Mouse (Mus musculus) limb, embryonic 14.5 days (tissue): ENCODE data around the gene N4bp1. TPM values are rescaled to one million over a fixed set of nuclear protein-coding genes. Genes with fewer than 3 reads are reported as not detected.

Experiments
- ATAC-seq: fragments of 200-750 bp; cut with Nextera tagmentation; 2 replicates; pipeline ENCODE4 v1.8.0; 2017; ENCODE audit warnings: low read depth, moderate number of reproducible peaks, moderate TSS enrichment; ENCODE audit not compliant: low FRiP score
- DNase-seq: peaks from one replicate; pipeline ENCODE4 v3.0.0-alpha.2; 2015; ENCODE audit warnings: low spot score
- H3K27ac ChIP-seq: fragments of 300-500 bp; sonication (generic); replicated peaks from 2 replicates; pipeline ENCODE4 v1.5.1; 2014; ENCODE audit warnings: low read depth, mild to moderate bottlenecking, low read length, moderate library complexity, mixed read lengths
- H3K27me3 ChIP-seq: fragments of 300-500 bp; sonication (generic); 2 replicates; pipeline ENCODE4 v1.6.1; 2014; ENCODE audit warnings: low read length, mixed read lengths; ENCODE audit not compliant: control insufficient read depth, insufficient read depth
- H3K36me3 ChIP-seq: fragments of 300-500 bp; sonication (generic); 2 replicates; pipeline ENCODE4 v1.6.1; 2014; ENCODE audit warnings: mild to moderate bottlenecking, low read length, moderate library complexity, mixed read lengths; ENCODE audit not compliant: control insufficient read depth, insufficient read depth
- H3K4me1 ChIP-seq: fragments of 300-500 bp; sonication (generic); 2 replicates; pipeline ENCODE4 v1.6.1; 2014; ENCODE audit warnings: antibody characterized with exemption, low read length, mixed read lengths; ENCODE audit not compliant: control insufficient read depth, insufficient read depth
- H3K4me2 ChIP-seq: fragments of 300-500 bp; sonication (generic); replicated peaks from 2 replicates; pipeline ENCODE4 v1.6.1; 2014; ENCODE audit warnings: low read depth, mild to moderate bottlenecking, low read length, moderate library complexity; ENCODE audit not compliant: severe bottlenecking
- H3K4me3 ChIP-seq: fragments of 300-500 bp; sonication (generic); replicated peaks from 2 replicates; pipeline ENCODE4 v1.5.1; 2014; ENCODE audit warnings: low read length
- H3K9ac ChIP-seq: fragments of 300-500 bp; sonication (generic); 2 replicates; pipeline ENCODE4 v1.6.1; 2014; ENCODE audit warnings: mild to moderate bottlenecking, low read depth, low read length, moderate library complexity; ENCODE audit not compliant: severe bottlenecking
- H3K9me3 ChIP-seq: fragments of 300-500 bp; sonication (generic); 2 replicates; pipeline ENCODE4 v1.6.1; 2016; ENCODE audit warnings: low read length; ENCODE audit not compliant: control insufficient read depth
- POLR2A ChIP-seq: fragments of 200-500 bp; IDR thresholded peaks from 2 replicates; pipeline ENCODE4 v1.8.0; 2012; ENCODE audit warnings: inconsistent platforms, mild to moderate bottlenecking, moderate library complexity, borderline replicate concordance; ENCODE audit not compliant: insufficient read depth, insufficient read length; ENCODE audit errors: extremely low read depth
- WGBS: fragments of 180-500 bp; shearing (Covaris S2); extraction: QIAGEN DNeasy Blood & Tissue Kit; methylation state at CpG from one replicate; pipeline ENCODE4 v1.1.7; 2014; 5-methylcytosine and 5-hydroxymethylcytosine counted together
- polyA plus RNA-seq, 2 experiments: library from polyadenylated mRNA; depleted of rRNA in 1 of 2; stranded (reverse) in 1 of 2; unstranded in 1 of 2; fragments of >200 nt; fragmentation: Nextera tagmentation in 1 of 2; extraction: Ambion mirVana in 1 of 2; gene quantifications; 2 replicates each; pipeline versions ENCODE4 v1.2.1 to v1.2.3; 2012 to 2014

The N4bp1 gene
- polyA plus RNA-seq, 2 experiments = 11.8 to 20.3 TPM

DNA sequence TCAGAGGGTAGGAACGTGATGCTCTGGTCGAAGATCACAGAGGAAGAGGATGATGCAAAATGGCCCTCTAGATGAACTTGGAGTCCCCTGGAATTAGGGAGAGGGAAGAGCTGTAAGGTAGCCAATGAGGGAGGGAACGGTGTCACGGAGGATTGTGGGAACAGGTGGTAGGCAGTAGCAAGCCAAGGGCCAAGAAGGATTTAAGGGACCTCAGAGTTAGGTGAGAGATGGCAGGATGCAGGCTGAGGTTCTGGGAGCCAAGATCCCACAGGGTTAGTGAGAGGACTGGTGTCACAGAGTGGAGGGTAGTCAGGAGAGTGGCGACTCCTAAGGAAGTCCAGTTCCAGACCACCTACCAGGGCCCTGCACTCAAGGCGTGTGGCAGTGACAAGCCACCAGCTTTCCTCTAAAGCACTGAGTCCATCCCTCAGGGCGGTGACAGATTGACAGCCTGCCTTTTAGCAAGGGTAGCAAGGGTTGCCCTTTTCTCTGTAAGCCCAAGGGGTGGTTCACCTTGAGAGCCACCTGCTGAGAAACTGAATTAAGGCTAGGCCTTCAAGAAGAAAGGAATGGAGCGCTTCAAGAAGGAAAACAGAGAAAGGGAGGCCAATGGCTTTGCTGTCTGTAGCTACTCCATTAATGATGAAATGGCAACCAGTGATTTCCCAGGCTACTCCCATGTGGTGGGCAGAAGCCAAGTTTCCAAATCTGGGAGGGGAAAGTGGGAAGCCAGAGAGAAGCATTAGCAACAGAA is 43.3 kb downstream of the N4bp1 start:
- Histone ChIP-seq H3K9me3 (no peaks in the 10 kb centered on the region), H3K4me2 (no peak overlapping the region), H3K4me3 (no peak overlapping the region), H3K4me1 (no peaks in the 10 kb centered on the region), H3K27me3 (no peaks in the 10 kb centered on the region), H3K36me3 (peaks cover 65% of the 10 kb centered on the region), H3K27ac (no peak overlapping the region), H3K9ac (no peak overlapping the region)
- no peak for TF ChIP-seq POLR2A
- ATAC-seq = no peak
- 88% methylated on average over 8 of the region's 8 CpGs for WGBS
- no peak for DNase-seq

DNA sequence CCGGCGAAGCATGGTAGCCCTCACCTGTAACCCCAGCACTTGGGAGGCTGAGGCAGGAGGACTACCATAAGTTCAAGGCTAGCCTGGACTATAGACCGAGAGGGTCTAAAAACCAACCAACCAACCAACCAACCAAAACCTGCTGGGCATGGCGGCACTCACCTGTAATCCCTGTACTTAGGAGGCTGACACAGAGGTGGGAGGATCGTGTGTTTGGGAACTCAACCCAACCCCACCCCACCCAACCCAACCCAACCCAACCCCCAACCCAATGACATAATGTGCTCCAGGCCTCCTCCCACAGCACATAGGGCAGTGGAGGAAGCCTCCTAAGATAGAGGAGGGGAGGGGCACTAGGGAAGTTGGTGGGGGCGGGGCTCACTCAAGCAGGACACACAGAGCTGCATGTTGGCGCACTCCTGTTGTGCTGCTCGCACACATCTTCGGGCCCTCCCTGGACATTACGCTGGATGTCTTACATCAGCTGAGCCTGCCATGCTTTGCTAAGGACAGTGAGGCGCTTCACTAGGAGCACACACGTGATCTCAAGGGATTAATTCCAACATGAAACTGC is 44.9 kb downstream of the N4bp1 start:
- Histone ChIP-seq H3K9me3 (no peaks in the 10 kb centered on the region), H3K4me3 (no peak overlapping the region), H3K4me2 (no peak overlapping the region), H3K9ac (no peak overlapping the region), H3K36me3 (peaks cover 52% of the 10 kb centered on the region), H3K4me1 (no peaks in the 10 kb centered on the region), H3K27ac (no peak overlapping the region), H3K27me3 (no peaks in the 10 kb centered on the region)
- DNase-seq = no peak
- 95% methylated on average over 12 of the region's 12 CpGs for WGBS
- no peak for ATAC-seq
- TF ChIP-seq POLR2A = no peak

DNA sequence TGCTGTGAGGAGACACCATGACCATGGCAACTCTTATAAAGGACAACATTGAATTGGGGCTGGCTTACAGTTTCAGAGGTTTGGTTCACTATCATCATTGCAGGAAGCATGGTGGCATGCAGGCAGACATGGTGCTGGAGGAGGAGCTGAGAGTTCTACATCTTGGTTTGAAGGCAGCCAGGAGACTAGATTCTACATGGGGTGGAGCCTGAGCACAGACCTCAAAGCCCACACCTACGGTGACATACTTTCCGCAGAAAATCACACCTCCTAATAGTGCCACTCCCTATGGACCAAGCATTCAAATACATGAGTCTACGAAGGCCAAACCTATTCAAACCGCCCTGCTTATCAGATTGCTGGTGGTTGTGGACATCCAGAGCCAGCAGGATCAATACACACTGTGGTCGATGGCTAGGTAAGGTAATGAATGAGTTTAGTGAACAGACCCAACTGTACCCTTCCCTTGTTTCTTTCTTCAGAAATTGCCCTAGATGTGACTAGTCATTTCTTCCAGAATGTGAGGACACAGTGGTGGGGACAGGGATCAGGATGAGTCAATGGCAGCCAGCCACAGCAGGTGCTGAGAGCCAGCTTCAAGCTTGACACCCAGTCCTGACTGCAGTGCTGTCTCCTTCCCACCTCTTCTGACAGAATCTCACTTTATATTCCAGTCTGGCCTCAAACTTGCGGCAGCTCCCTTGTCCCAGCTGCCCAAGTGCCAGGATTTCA is 46.2 kb downstream of the N4bp1 start:
- Histone ChIP-seq H3K4me3 (no peak overlapping the region), H3K4me2 (no peak overlapping the region), H3K36me3 (peaks cover 41% of the 10 kb centered on the region), H3K9me3 (no peaks in the 10 kb centered on the region), H3K27ac (no peak overlapping the region), H3K9ac (no peak overlapping the region), H3K4me1 (no peaks in the 10 kb centered on the region), H3K27me3 (no peaks in the 10 kb centered on the region)
- no peak for ATAC-seq
- 94% methylated on average over 6 of the region's 6 CpGs for WGBS
- no peak for TF ChIP-seq POLR2A
- no peak for DNase-seq

DNA sequence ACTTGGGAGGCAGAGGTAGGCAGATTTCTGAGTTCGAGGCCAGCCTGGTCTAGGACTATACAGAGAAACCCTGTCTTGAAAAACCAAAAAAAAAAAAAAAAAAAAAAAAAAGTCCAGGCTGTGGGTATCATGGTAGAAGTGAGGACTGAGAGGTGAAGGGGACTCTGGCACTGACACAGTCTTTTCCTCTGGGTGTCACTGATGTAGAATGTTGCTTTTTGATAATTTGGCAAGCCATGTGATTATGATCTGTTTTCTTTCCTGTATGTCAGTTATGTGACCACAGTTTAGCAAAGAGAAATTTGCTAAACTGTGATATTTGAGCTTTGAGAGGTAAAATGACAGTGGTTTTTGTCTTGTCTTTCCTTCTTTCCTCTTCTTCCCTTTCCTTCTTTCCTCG is 47.8 kb downstream of the N4bp1 start:
- no peaks in the 10 kb centered on the region for H3K4me1 ChIP-seq
- no peak overlapping the region for H3K27ac ChIP-seq
- H3K9ac ChIP-seq = no peak overlapping the region
- H3K36me3 ChIP-seq = peaks cover 25% of the 10 kb centered on the region
- H3K4me2 ChIP-seq = no peak overlapping the region
- no peak for TF ChIP-seq POLR2A
- H3K9me3 ChIP-seq = no peaks in the 10 kb centered on the region
- H3K4me3 ChIP-seq = no peak overlapping the region
- H3K27me3 ChIP-seq = no peaks in the 10 kb centered on the region
- DNase-seq (no peak), ATAC-seq (no peak)
- WGBS = 79% methylated on average over 2 of the region's 2 CpGs

DNA sequence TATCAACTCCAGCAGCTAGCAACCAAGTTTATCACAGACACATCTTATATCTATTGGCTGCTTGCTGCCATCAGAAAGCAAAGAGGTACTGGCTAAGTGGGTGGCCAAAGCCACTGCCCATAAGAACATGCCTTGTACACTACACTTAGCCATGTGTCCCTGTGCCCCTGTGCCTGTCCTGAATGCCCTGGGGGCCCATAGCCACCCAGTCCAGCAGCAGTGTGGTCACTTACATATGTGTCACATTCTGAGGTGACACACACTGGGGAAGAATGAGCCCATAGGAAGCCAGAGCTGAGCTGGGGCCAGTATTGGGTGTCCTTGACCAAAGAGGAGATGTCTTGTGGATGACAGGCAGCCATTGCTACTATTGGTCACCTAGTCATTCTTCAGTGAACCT is 49.2 kb downstream of the N4bp1 start:
- no peak overlapping the region for H3K9ac ChIP-seq
- H3K4me3 ChIP-seq = no peak overlapping the region
- peaks cover 13% of the 10 kb centered on the region for H3K36me3 ChIP-seq
- no peaks in the 10 kb centered on the region for H3K27me3 ChIP-seq
- no peaks in the 10 kb centered on the region for H3K4me1 ChIP-seq
- H3K9me3 ChIP-seq = no peaks in the 10 kb centered on the region
- no peak for TF ChIP-seq POLR2A
- no peak overlapping the region for H3K4me2 ChIP-seq
- ATAC-seq = no peak
- no peak for DNase-seq
- H3K27ac ChIP-seq = no peak overlapping the region
